Mouse (Mus musculus) T-helper 17 cell (primary cell): ENCODE results near the gene Tanc1.

Source experiments
- in situ Hi-C, 2 experiments: fragments of 300-600 bp; cut with MboI, MseI; formaldehyde crosslinking; loops; 1 replicate in 1 of 2; 2 replicates in 1 of 2; pipeline ENCODE4 v1.15.1; 2025; ENCODE audit warnings: high pct_unique_total_duplicates in 2 of 2

The Tanc1 gene

GRCm38 (mm10) chr2:59713626-59714556 is 102.0 kb downstream of the Tanc1 start:
- in situ Hi-C loops = no loop called here

- in situ Hi-C loops = no loop called here
Observed at GRCm38 (mm10) chr2:59714992-59715391, 103.2 kb downstream of the Tanc1 start.

GRCm38 (mm10) chr2:59716461-59716860 is 104.6 kb downstream of the Tanc1 start:
- in situ Hi-C loops = no loop called here

GRCm38 (mm10) chr2:59717746-59718294 is 106.0 kb downstream of the Tanc1 start:
- in situ Hi-C loops = no loop called here

- in situ Hi-C loops = no loop called here
Observed at GRCm38 (mm10) chr2:59718601-59719416, 107.0 kb downstream of the Tanc1 start.

- in situ Hi-C loops = no loop called here
Observed at GRCm38 (mm10) chr2:59719831-59720230, 108.0 kb downstream of the Tanc1 start.

GRCm38 (mm10) chr2:59721119-59721518 is 109.3 kb downstream of the Tanc1 start:
- in situ Hi-C loops = no loop called here

- in situ Hi-C loops = no loop called here
Observed at GRCm38 (mm10) chr2:59721758-59722157, 109.9 kb downstream of the Tanc1 start.

- in situ Hi-C loops = no loop called here
Observed at GRCm38 (mm10) chr2:59723311-59723710, 111.5 kb downstream of the Tanc1 start.

- in situ Hi-C loops = no loop called here
Observed at GRCm38 (mm10) chr2:59725518-59726185, 113.8 kb downstream of the Tanc1 start.

- in situ Hi-C loops = no loop called here
Observed at GRCm38 (mm10) chr2:59731831-59732230, 120.0 kb downstream of the Tanc1 start.

- in situ Hi-C loops = no loop called here
Observed at GRCm38 (mm10) chr2:59733410-59733809, 121.6 kb downstream of the Tanc1 start.

GRCm38 (mm10) chr2:59736401-59736898 is 124.6 kb downstream of the Tanc1 start:
- in situ Hi-C loops = no loop called here

- in situ Hi-C loops = no loop called here
Observed at GRCm38 (mm10) chr2:59737368-59737767, 125.5 kb downstream of the Tanc1 start.

GRCm38 (mm10) chr2:59738356-59738755 is 126.5 kb downstream of the Tanc1 start:
- in situ Hi-C loops = no loop called here

- in situ Hi-C loops = no loop called here
Observed at GRCm38 (mm10) chr2:59739036-59739435, 127.2 kb downstream of the Tanc1 start.

- in situ Hi-C loops = no loop called here
Observed at GRCm38 (mm10) chr2:59742500-59743116, 130.8 kb downstream of the Tanc1 start.

GRCm38 (mm10) chr2:59745428-59745827 is 133.6 kb downstream of the Tanc1 start:
- in situ Hi-C loops = loop anchor here in 1 of 2 experiments (5.0 kb wide), 1 partner anchor 203 kb away; no protein-coding TSS in a partner anchor

- in situ Hi-C loops = loop anchor here in 1 of 2 experiments (5.0 kb wide), 1 partner anchor 204 kb away; no protein-coding TSS in a partner anchor
Observed at GRCm38 (mm10) chr2:59746070-59746469, 134.2 kb downstream of the Tanc1 start.

- in situ Hi-C loops = loop anchor here in 1 of 2 experiments (5.0 kb wide), 1 partner anchor 205 kb away; no protein-coding TSS in a partner anchor
Observed at GRCm38 (mm10) chr2:59747757-59748156, 135.9 kb downstream of the Tanc1 start.
